Mouse (Mus musculus): ENCODE measurements around the gene Dapp1. TPM values are rescaled to one million over a fixed set of nuclear protein-coding genes. Genes with fewer than 3 reads are reported as not detected.

Gene Dapp1
- polyA plus RNA-seq, 1 experiment from 2014 or later: 11.4 TPM

DNA sequence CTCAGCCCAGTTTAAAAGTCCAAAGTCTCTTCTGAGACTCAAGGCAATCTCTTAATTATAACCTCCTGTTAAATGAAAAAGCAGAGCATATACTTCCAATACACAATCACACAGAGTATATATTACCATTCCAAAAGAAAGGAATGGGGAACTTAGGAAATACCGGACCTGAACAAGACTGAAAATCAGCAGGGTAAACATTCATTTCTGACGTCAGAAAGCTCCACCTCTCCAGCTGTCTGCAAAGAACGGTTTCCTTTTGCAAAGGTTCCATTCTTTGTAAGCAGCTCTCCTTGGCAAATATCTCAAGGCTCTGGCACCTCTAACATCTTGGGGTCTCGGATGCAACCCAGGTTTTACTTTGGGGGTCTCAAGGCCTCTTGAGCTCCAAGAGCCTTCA is 31.0 kb upstream of the Dapp1 start:
- Histone ChIP-seq H3K4me3 (ENCODE audit: low read length) (no peak overlapping the region), H3K9me3 (ENCODE audit: control insufficient read depth, low read length) (no peaks in the 10 kb centered on the region), H3K27me3 (ENCODE audit: control insufficient read depth, insufficient read depth, low read length) (no peaks in the 10 kb centered on the region), H3K27ac (ENCODE audit: low read depth, low read length) (no peak overlapping the region), H3K36me3 (ENCODE audit: control insufficient read depth, insufficient read depth, low read length) (no peaks in the 10 kb centered on the region), H3K9ac (ENCODE audit: low read depth, low read length) (no peak overlapping the region), H3K4me1 (ENCODE audit: control insufficient read depth, insufficient read depth, low read length) (no peaks in the 10 kb centered on the region), H3K4me2 (replicated peaks; ENCODE audit: low read depth, low read length) (no peak overlapping the region)
- ATAC-seq (ENCODE audit: low FRiP score, low TSS enrichment): no peak
- 57% methylated on average over 4 of the region's 4 CpGs for WGBS

GRCm38 (mm10) chr3:138008152-138008551 is 26.8 kb upstream of the Dapp1 start:
- Histone ChIP-seq H3K4me1 (ENCODE audit: control insufficient read depth, insufficient read depth, low read length) (no peaks in the 10 kb centered on the region), H3K27me3 (ENCODE audit: control insufficient read depth, insufficient read depth, low read length) (no peaks in the 10 kb centered on the region), H3K9me3 (ENCODE audit: control insufficient read depth, low read length) (peaks cover 4% of the 10 kb centered on the region; the same call in 1 of the 2 replicates), H3K4me3 (ENCODE audit: low read length) (no peak overlapping the region), H3K4me2 (replicated peaks; ENCODE audit: low read depth, low read length) (no peak overlapping the region), H3K27ac (ENCODE audit: low read depth, low read length) (no peak overlapping the region), H3K36me3 (ENCODE audit: control insufficient read depth, insufficient read depth, low read length) (no peaks in the 10 kb centered on the region), H3K9ac (ENCODE audit: low read depth, low read length) (no peak overlapping the region)
- ATAC-seq (ENCODE audit: low FRiP score, low TSS enrichment): no peak
- 64% methylated on average over 6 of the region's 6 CpGs for WGBS

- 36% methylated on average over 3 of the region's 3 CpGs for WGBS
Observed at GRCm38 (mm10) chr3:138006896-138007295, 25.6 kb upstream of the Dapp1 start.

DNA sequence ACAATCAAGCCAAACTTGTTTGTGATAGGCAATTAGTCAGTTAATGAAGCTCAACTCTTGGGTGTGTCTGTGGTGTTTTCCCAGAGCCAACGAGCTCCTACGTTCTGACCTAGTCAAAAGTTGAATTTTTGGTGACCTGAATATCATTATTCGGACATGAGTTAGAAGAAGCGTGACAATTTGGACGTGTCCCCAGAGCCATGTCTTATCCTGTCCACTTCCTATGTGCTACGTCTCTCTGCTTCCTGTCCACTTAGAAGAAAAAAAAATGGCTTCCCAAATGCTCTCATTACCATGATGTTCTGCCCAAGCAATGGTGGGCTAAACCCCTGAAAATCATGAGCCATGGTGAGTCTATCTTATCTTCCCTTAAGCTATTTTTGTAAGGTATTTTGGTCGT is 21.9 kb upstream of the Dapp1 start:
- Histone ChIP-seq H3K4me3 (ENCODE audit: low read length) (no peak overlapping the region), H3K9ac (ENCODE audit: low read depth, low read length) (no peak overlapping the region), H3K4me2 (replicated peaks; ENCODE audit: low read depth, low read length) (no peak overlapping the region), H3K27ac (ENCODE audit: low read depth, low read length) (no peak overlapping the region), H3K4me1 (ENCODE audit: control insufficient read depth, insufficient read depth, low read length) (0 out of 2 replicates have a peak, but pooled peaks cover 7% of the 10 kb centered on the region), H3K9me3 (ENCODE audit: control insufficient read depth, low read length) (peaks cover 4% of the 10 kb centered on the region; the same call in 1 of the 2 replicates), H3K36me3 (ENCODE audit: control insufficient read depth, insufficient read depth, low read length) (no peaks in the 10 kb centered on the region), H3K27me3 (ENCODE audit: control insufficient read depth, insufficient read depth, low read length) (no peaks in the 10 kb centered on the region)
- WGBS: 80% methylated on average over 7 of the region's 7 CpGs
- ATAC-seq (ENCODE audit: low FRiP score, low TSS enrichment): no peak

More at GRCm38 (mm10) chr3:138006896-138007295, 25.6 kb upstream of the Dapp1 start:
- Histone ChIP-seq H3K27me3 (ENCODE audit: control insufficient read depth, insufficient read depth, low read length) (no peaks in the 10 kb centered on the region), H3K9ac (ENCODE audit: low read depth, low read length) (no peak overlapping the region), H3K36me3 (ENCODE audit: control insufficient read depth, insufficient read depth, low read length) (no peaks in the 10 kb centered on the region), H3K4me2 (replicated peaks; ENCODE audit: low read depth, low read length) (no peak overlapping the region), H3K27ac (ENCODE audit: low read depth, low read length) (no peak overlapping the region), H3K9me3 (ENCODE audit: control insufficient read depth, low read length) (peaks cover 4% of the 10 kb centered on the region; the same call in 1 of the 2 replicates), H3K4me1 (ENCODE audit: control insufficient read depth, insufficient read depth, low read length) (no peaks in the 10 kb centered on the region), H3K4me3 (ENCODE audit: low read length) (no peak overlapping the region)
- ATAC-seq (ENCODE audit: low FRiP score, low TSS enrichment): no peak

- H3K9ac ChIP-seq (ENCODE audit: low read depth, low read length): no peak overlapping the region
- H3K36me3 ChIP-seq (ENCODE audit: control insufficient read depth, insufficient read depth, low read length): no peaks in the 10 kb centered on the region
- WGBS: 72% methylated on average over 6 of the region's 6 CpGs
- H3K4me2 ChIP-seq (replicated peaks; ENCODE audit: low read depth, low read length): no peak overlapping the region
- no peaks in the 10 kb centered on the region for H3K27me3 ChIP-seq (ENCODE audit: control insufficient read depth, insufficient read depth, low read length)
- H3K9me3 ChIP-seq (ENCODE audit: control insufficient read depth, low read length): peaks cover 4% of the 10 kb centered on the region; the same call in 1 of the 2 replicates
- H3K4me1 ChIP-seq (ENCODE audit: control insufficient read depth, insufficient read depth, low read length): 0 out of 2 replicates have a peak, but pooled peaks cover 7% of the 10 kb centered on the region
- no peak for ATAC-seq (ENCODE audit: low FRiP score, low TSS enrichment)
- no peak overlapping the region for H3K27ac ChIP-seq (ENCODE audit: low read depth, low read length)
- H3K4me3 ChIP-seq (ENCODE audit: low read length): no peak overlapping the region
Observed at GRCm38 (mm10) chr3:138002545-138002944, 21.2 kb upstream of the Dapp1 start.

GRCm38 (mm10) chr3:138001865-138002264 is 20.5 kb upstream of the Dapp1 start:
- H3K9me3 ChIP-seq (ENCODE audit: control insufficient read depth, low read length): peaks cover 4% of the 10 kb centered on the region; the same call in 1 of the 2 replicates
- H3K27ac ChIP-seq (ENCODE audit: low read depth, low read length): no peak overlapping the region
- H3K9ac ChIP-seq (ENCODE audit: low read depth, low read length): no peak overlapping the region
- 67% methylated on average over 4 of the region's 4 CpGs for WGBS
- no peak overlapping the region for H3K4me2 ChIP-seq (replicated peaks; ENCODE audit: low read depth, low read length)
- no peak overlapping the region for H3K4me3 ChIP-seq (ENCODE audit: low read length)
- H3K36me3 ChIP-seq (ENCODE audit: control insufficient read depth, insufficient read depth, low read length): no peaks in the 10 kb centered on the region
- no peaks in the 10 kb centered on the region for H3K27me3 ChIP-seq (ENCODE audit: control insufficient read depth, insufficient read depth, low read length)
- ATAC-seq (ENCODE audit: low FRiP score, low TSS enrichment): no peak
- 0 out of 2 replicates have a peak, but pooled peaks cover 7% of the 10 kb centered on the region for H3K4me1 ChIP-seq (ENCODE audit: control insufficient read depth, insufficient read depth, low read length)

DNA sequence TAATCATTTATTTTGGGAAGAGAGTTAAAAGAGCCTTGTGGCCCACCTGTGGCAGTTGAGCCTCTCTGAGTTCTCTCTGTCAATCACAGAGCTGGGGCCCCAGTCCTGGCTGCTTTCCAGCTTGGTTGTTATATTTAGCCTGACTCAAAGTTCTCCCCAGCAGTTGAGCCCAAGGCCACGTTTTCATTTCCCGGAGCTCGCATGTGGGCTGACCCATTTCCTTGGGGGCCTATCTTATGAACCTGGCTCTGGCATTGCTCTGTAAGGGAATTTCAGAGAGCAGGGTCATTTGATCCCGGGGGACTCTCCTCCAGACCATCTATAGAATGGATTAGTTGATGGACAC is 19.4 kb upstream of the Dapp1 start:
- 53% methylated on average over 4 of the region's 4 CpGs for WGBS

DNA sequence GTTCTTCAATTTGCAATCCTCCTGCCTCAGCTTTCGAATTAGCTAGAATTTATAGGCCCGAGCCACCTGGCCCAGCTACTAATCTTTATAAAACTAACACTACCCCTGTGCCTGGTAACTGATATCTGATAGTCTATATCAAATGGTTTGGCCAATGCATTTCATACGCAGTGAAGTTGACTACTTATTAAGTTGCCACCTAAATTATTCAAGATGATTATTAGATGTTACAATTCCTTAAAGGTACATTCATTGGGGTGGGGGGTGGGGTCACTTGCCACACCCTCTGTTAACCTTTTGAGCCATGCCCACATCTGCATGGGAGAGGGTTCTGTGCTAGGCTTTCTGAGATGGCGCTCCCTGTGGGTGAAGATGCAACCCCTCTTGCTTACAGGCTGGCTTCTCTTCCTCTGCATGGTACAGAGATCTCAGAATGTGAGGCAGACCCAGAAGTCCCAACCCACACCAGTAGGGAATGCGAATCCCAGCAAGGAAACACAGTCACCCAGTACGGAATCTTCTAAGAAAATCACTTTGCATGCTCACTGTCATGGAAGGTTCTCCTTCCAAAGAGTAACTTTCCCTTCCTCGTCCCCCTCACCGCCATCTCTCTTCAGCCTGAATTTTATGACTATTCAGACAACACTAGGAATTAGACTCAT is 18.8 kb upstream of the Dapp1 start:
- no peak for ATAC-seq (ENCODE audit: low FRiP score, low TSS enrichment)

More for the DNA sequence above, 19.4 kb upstream of the Dapp1 start:
- H3K4me1 ChIP-seq (ENCODE audit: control insufficient read depth, insufficient read depth, low read length): 0 out of 2 replicates have a peak, but pooled peaks cover 7% of the 10 kb centered on the region
- peaks cover 4% of the 10 kb centered on the region; the same call in 1 of the 2 replicates for H3K9me3 ChIP-seq (ENCODE audit: control insufficient read depth, low read length)
- no peak overlapping the region for H3K27ac ChIP-seq (ENCODE audit: low read depth, low read length)
- H3K9ac ChIP-seq (ENCODE audit: low read depth, low read length): no peak overlapping the region
- H3K4me2 ChIP-seq (replicated peaks; ENCODE audit: low read depth, low read length): no peak overlapping the region
- no peaks in the 10 kb centered on the region for H3K36me3 ChIP-seq (ENCODE audit: control insufficient read depth, insufficient read depth, low read length)
- no peak overlapping the region for H3K4me3 ChIP-seq (ENCODE audit: low read length)
- peak; percentile 46; the same call in 1 of the 2 replicates for ATAC-seq (ENCODE audit: low FRiP score, low TSS enrichment)
- H3K27me3 ChIP-seq (ENCODE audit: control insufficient read depth, insufficient read depth, low read length): no peaks in the 10 kb centered on the region

GRCm38 (mm10) chr3:137999224-137999790 is 18.0 kb upstream of the Dapp1 start:
- 91% methylated on average over 9 of the region's 9 CpGs for WGBS
- Histone ChIP-seq H3K27ac (ENCODE audit: low read depth, low read length) (no peak overlapping the region), H3K27me3 (ENCODE audit: control insufficient read depth, insufficient read depth, low read length) (no peaks in the 10 kb centered on the region), H3K4me2 (replicated peaks; ENCODE audit: low read depth, low read length) (no peak overlapping the region), H3K4me1 (ENCODE audit: control insufficient read depth, insufficient read depth, low read length) (0 out of 2 replicates have a peak, but pooled peaks cover 7% of the 10 kb centered on the region), H3K9me3 (ENCODE audit: control insufficient read depth, low read length) (no peaks in the 10 kb centered on the region), H3K9ac (ENCODE audit: low read depth, low read length) (no peak overlapping the region), H3K36me3 (ENCODE audit: control insufficient read depth, insufficient read depth, low read length) (no peaks in the 10 kb centered on the region), H3K4me3 (ENCODE audit: low read length) (no peak overlapping the region)
- no peak for ATAC-seq (ENCODE audit: low FRiP score, low TSS enrichment)

More for the DNA sequence above, 18.8 kb upstream of the Dapp1 start:
- no peak overlapping the region for H3K9ac ChIP-seq (ENCODE audit: low read depth, low read length)
- 87% methylated on average over 8 of the region's 8 CpGs for WGBS
- H3K27ac ChIP-seq (ENCODE audit: low read depth, low read length): no peak overlapping the region
- H3K4me2 ChIP-seq (replicated peaks; ENCODE audit: low read depth, low read length): no peak overlapping the region
- peaks cover 2% of the 10 kb centered on the region; the same call in 1 of the 2 replicates for H3K9me3 ChIP-seq (ENCODE audit: control insufficient read depth, low read length)
- no peak overlapping the region for H3K4me3 ChIP-seq (ENCODE audit: low read length)
- H3K4me1 ChIP-seq (ENCODE audit: control insufficient read depth, insufficient read depth, low read length): 0 out of 2 replicates have a peak, but pooled peaks cover 7% of the 10 kb centered on the region
- no peaks in the 10 kb centered on the region for H3K27me3 ChIP-seq (ENCODE audit: control insufficient read depth, insufficient read depth, low read length)
- H3K36me3 ChIP-seq (ENCODE audit: control insufficient read depth, insufficient read depth, low read length): no peaks in the 10 kb centered on the region
